Mouse (Mus musculus) ovary, postnatal 36 days (tissue): ENCODE data around the gene Gdap1l1.

Experiments
- DNase-seq: peaks from one replicate; pipeline ENCODE4 v3.0.0; 2022; ENCODE audit warnings: low spot score, mixed read lengths

The Gdap1l1 gene

GRCm38 (mm10) chr2:163463251-163463769 is 25.0 kb downstream of the Gdap1l1 start:
- no peak for DNase-seq

GRCm38 (mm10) chr2:163463998-163464397 is 25.7 kb downstream of the Gdap1l1 start:
- DNase-seq: no peak

- DNase-seq: no peak
Observed at GRCm38 (mm10) chr2:163464562-163464961, 26.3 kb downstream of the Gdap1l1 start.

DNA sequence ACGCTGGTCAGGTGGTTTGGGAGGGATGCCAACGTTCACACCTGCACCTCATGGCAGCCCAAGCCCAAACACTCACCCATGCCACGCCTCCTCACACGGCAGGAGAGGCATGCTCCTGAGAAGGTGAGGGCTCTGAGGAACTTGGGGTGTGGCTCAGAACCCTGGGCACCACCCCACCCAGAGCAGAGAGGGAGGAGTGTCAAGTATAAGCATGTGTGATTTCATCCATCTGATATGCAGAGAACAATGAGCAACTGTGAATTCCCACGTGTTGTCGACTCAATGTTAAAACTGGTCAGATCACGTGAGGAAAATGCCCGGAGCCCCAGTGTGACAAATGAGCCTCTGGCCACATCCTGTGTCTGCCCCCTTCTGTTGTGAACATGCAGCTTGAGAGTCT is 28.5 kb downstream of the Gdap1l1 start:
- no peak for DNase-seq

GRCm38 (mm10) chr2:163467585-163467984 is 29.3 kb downstream of the Gdap1l1 start:
- no peak for DNase-seq

GRCm38 (mm10) chr2:163468866-163469265 is 30.6 kb downstream of the Gdap1l1 start:
- no peak for DNase-seq

GRCm38 (mm10) chr2:163469711-163470110 is 31.4 kb downstream of the Gdap1l1 start:
- no peak for DNase-seq

- no peak for DNase-seq
Observed at GRCm38 (mm10) chr2:163471136-163471535, 32.9 kb downstream of the Gdap1l1 start.

DNA sequence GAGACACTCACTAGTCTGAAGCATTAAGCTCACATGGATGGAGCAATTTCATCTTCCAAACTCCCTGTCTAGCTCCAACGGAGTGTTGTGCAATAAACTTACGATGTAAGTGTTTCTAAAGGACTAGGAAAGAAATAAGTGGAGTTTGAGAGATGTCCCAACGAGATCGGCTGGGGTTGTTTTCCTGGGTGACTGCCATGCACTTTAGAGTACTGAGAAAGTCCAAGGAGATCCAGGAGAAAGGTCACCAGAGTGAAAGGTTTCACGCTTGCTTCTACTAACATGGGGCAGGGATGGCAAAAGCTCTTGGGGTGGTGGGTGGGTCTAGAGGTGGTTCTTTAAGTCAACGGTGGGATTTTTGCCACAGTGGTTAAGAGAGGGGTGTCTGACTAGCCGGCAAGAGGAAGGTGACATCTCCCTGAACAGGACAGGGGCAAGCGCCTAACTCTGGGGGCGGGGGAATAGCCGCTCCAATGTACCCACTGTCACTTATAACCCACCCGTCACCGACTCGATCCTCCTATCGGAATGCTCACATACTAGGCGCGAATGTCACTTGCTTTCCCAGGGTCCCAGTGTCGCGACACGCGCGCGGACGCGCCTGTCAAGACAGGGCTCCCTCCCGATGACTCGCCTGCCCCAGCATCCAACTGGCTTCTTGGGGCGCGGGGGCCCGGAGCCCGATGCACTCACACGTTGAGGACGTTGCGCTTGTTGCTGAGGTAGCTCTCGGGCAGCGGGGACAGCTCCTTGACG is 33.6 kb downstream of the Gdap1l1 start:
- no peak for DNase-seq

DNA sequence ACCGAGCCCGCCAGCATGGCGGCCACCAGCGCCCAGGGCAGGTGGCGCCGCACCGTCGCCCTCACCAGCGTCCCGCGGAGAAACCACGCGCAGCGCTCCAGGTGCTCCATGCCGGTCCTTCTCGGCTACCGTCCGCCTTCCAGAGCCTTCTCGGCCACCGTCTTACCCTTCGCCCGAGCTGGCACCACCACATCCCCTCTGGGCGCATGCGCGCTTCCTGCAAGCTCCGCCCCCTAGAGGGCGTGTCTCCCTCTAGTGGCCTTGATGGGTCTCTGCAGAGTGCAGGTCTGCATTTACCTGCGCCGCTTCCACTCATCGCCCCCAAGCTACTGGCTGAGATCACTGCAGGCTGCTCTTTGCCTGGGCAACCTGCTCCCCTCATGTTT is 34.2 kb downstream of the Gdap1l1 start, which contains the start of gene Fitm2:
Gene Fitm2 (minus strand): TSS at position 164 of the 386 bp plus-strand sequence.
- DNase-seq: peak; percentile 94

- no peak for DNase-seq
Observed at GRCm38 (mm10) chr2:163480191-163480825, 42.0 kb downstream of the Gdap1l1 start.

DNA sequence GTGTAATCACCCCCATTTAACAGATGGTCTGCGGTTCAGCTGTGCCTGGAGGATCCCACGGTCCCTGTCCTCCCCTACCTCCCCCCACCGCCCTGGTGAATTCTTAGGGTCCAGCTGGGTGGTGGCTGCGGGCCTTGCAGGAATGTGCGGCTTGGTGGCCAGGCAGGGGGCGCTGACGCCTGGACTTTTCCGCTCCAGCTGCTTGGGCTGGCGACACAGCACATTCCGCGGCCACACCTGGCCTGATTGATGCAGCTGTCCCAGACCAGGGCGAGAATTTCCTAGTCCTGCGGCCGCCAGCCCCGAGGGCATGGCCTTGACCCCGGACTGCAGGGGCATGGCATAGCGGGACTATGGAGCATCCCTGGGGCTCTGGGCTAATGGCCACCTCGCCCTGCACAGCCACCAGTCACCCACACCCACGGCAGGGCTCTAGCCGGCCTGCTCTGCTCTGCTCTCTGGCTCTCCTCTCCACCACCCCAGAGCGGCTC is 43.3 kb downstream of the Gdap1l1 start:
- no peak for DNase-seq

- DNase-seq: no peak
Observed at GRCm38 (mm10) chr2:163487360-163487759, 49.1 kb downstream of the Gdap1l1 start.

GRCm38 (mm10) chr2:163489725-163490291 is 51.5 kb downstream of the Gdap1l1 start:
- no peak for DNase-seq

- DNase-seq: no peak
Observed at GRCm38 (mm10) chr2:163490656-163491055, 52.4 kb downstream of the Gdap1l1 start.

DNA sequence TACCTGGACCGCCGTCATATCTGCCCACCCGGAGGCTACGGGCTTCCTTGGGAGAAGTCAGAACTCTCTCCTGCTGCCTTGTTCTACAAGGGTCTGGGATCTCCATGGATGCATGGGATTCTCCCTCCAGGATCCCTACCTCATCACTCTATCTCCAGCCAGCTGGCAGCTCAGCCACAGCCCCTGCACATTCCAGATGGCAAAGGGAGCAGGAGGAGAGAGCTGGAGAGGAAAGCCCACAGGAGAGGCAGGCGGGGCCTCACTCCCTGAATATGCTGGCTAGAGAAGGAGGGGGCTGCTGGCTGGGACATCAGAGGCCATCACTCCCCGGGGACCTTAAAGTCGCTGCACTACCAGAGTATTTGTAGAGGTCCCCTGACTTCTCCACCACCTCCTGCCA is 53.1 kb downstream of the Gdap1l1 start:
- no peak for DNase-seq

GRCm38 (mm10) chr2:163492018-163492417 is 53.7 kb downstream of the Gdap1l1 start, which contains the start of gene R3hdml:
TSS of gene R3hdml (plus strand) at chr2:163492318.
- no peak for DNase-seq

- DNase-seq: no peak
Observed at GRCm38 (mm10) chr2:163493031-163493430, 54.8 kb downstream of the Gdap1l1 start.

DNA sequence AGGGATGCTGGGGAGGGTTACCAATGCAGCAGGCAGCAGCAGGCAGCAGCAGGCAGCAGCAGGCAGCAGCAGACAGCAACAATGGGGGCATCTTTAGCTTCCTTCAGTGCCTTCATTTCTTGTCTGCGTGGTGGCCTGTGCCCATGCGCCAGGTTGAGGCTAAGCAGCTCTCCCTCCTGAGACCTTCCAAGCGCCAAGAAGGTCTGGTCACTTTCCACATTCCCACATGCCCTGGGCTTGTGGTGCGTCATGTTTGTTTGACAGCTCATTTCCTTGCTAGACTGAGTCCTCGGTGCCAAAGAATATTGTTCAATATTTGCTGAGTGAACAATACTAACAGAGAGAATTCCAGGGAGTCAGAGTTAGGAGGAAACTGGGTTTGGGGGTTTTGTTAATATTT is 55.7 kb downstream of the Gdap1l1 start:
- no peak for DNase-seq

DNA sequence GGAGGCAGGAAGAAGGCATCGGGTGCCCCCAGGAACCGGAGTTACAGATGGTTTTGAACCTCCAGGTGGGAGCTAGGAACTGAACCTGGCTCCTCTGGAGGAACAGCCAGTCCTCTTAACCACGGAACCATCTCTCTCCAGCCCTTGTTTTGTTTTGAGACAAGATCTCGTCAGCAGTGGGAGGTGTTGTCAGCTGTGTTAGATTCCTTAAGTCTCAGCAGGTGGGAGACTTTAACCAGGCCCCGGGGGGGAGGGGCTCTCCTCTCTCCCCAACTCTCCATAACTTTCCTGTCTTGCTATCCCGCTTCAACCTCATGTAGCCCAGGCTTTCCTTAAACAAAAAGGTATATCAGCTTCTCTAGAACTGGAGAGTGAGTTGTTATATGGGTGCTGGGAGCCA is 56.2 kb downstream of the Gdap1l1 start:
- DNase-seq: no peak

DNA sequence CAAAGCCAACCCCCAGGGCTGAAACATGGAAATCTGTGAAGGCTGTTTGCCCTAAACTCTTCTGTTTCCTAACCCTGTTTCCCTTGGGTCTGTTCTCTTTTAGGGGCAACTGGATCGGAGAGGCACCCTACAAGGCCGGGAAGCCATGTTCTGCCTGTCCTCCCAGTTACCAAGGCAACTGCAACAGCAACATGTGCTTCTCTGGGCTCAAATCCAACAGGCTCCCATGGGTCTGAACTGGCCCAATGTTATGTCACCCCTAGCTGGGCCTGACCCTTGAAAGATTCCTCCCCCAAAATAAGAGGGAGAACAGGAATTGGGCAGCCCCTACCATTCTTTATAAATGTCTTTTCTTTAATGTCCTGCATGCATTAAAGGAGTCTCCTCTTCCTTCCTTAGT is 63.9 kb downstream of the Gdap1l1 start:
- no peak for DNase-seq

DNA sequence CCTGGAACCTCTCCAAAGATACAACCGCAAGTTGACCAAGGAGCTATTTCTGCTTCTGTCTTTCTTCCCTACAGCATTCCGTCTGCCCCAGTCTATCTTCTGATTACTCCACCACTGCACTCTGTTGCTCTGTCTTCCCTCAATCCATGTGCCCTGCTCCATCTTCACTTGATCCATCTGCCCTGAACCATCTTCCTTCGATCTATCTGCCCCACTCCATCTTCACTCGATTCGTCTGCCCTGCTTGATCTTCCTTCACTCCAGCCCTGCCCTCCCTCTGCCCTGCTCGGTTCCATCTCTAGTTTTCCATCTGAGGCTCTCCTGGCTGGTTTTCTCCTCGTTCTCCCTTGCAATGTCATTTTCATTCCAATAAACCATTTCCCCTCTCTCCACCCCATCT is 64.9 kb downstream of the Gdap1l1 start:
- no peak for DNase-seq
